Mouse (Mus musculus): Measurements from ENCODE around the gene Ppp1r16b. TPM values are rescaled to one million over a fixed set of nuclear protein-coding genes. Genes with fewer than 3 reads are reported as not detected.

Ppp1r16b gene
- polyA plus RNA-seq, 2 experiments: 1.4 to 4.1 TPM

DNA sequence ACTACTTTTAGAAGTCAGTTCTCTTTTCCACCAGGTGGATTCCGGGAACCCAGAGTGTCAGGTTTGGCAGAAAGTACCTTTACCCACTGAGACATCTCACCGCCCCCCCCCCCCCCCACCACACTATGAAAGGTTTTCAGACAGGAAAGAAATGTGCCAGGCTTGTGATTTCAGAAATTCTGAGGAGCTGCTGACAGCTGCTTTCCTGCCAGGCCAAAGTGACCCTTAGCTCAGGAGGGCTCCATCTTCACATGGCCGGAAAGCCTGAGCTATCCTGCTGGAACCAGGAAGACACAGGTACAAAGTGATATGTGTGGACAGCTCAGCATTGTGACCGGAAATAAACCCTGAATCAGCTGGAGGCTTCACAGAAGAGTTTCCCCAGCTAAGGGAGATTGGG lies 56.9 kb downstream of the Ppp1r16b start:
- Histone ChIP-seq H3K36me3 (ENCODE audit: control insufficient read depth, insufficient read depth, low read length) (no peaks in the 10 kb centered on the region), H3K4me1 (ENCODE audit: control insufficient read depth, insufficient read depth, low read length) (no peaks in the 10 kb centered on the region), H3K9me3 (ENCODE audit: control insufficient read depth, low read length) (no peaks in the 10 kb centered on the region), H3K9ac (ENCODE audit: low read depth, low read length, severe bottlenecking) (no peak overlapping the region), H3K27ac (replicated peaks; ENCODE audit: low read depth, low read length) (no peak overlapping the region), H3K4me3 (replicated peaks; ENCODE audit: low read length) (no peak overlapping the region), H3K27me3 (ENCODE audit: control insufficient read depth, insufficient read depth, low read length) (no peaks in the 10 kb centered on the region), H3K4me2 (replicated peaks; ENCODE audit: low read depth, low read length, severe bottlenecking) (no peak overlapping the region)
- no peak for TF ChIP-seq POLR2A (IDR thresholded peaks at IDR 0.05; ENCODE audit: borderline replicate concordance, extremely low read depth, insufficient read depth, insufficient read length)
- 74% methylated on average over 4 of the region's 4 CpGs for WGBS
- no peak for ATAC-seq (ENCODE audit: low FRiP score, low read depth)
- DNase-seq (ENCODE audit: low spot score): no peak

DNA sequence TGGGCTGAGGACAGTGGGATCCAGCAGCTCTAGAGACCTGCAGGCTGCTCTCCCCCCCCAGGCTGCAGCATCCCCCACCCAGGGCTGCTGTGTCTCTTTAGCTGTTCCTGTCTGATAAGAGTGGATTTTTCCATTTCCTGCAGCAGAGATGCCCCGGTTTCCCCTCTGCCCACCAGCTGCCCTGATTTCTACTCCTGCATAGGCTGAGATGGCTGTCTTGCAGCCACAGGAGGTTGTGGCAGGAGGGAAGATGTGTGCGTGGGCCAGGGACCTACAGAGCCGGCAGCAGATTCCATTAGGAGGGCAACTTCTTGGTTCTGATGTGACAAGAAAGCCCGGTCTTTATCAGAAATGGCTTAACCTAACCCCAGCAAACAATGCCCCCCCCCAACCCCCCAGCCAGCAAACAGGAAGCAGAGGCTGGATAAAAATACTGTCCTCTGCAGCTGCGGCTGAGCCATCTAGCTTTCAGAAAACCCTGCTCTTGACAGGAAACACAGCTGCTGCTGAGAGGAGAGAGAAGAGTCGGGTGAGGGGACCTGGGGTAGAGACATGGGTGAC lies 57.9 kb downstream of the Ppp1r16b start:
- no peaks in the 10 kb centered on the region for H3K9me3 ChIP-seq (ENCODE audit: control insufficient read depth, low read length)
- no peak overlapping the region for H3K4me3 ChIP-seq (replicated peaks; ENCODE audit: low read length)
- no peaks in the 10 kb centered on the region for H3K4me1 ChIP-seq (ENCODE audit: control insufficient read depth, insufficient read depth, low read length)
- DNase-seq (ENCODE audit: low spot score) (no peak), ATAC-seq (ENCODE audit: low FRiP score, low read depth) (no peak)
- no peak overlapping the region for H3K27ac ChIP-seq (replicated peaks; ENCODE audit: low read depth, low read length)
- H3K9ac ChIP-seq (ENCODE audit: low read depth, low read length, severe bottlenecking): no peak overlapping the region
- 38% methylated on average over 6 of the region's 6 CpGs for WGBS
- H3K36me3 ChIP-seq (ENCODE audit: control insufficient read depth, insufficient read depth, low read length): no peaks in the 10 kb centered on the region
- H3K27me3 ChIP-seq (ENCODE audit: control insufficient read depth, insufficient read depth, low read length): no peaks in the 10 kb centered on the region
- TF ChIP-seq POLR2A (IDR thresholded peaks at IDR 0.05; ENCODE audit: borderline replicate concordance, extremely low read depth, insufficient read depth, insufficient read length): no peak
- no peak overlapping the region for H3K4me2 ChIP-seq (replicated peaks; ENCODE audit: low read depth, low read length, severe bottlenecking)

DNA sequence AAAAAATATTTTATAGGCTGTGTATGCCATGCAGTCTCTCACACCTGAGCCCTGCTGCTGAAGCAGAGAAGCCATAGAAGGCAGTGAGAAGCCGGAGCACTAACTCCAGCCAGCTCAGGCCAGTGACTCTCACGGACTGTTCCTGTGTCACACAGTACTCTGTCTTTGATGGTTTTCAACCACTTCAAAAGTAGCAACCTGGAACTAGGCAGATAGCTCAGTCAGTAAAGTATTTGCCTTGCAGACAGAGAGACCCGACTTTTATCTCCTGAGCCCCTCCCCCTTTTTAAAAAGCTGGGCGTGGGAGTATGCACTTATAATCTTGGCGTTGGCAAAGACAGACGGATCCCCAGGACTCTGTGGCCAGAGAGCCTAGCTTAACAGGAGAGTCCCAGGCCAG lies 58.6 kb downstream of the Ppp1r16b start:
- Histone ChIP-seq H3K9me3 (ENCODE audit: control insufficient read depth, low read length) (no peaks in the 10 kb centered on the region), H3K36me3 (ENCODE audit: control insufficient read depth, insufficient read depth, low read length) (no peaks in the 10 kb centered on the region), H3K27me3 (ENCODE audit: control insufficient read depth, insufficient read depth, low read length) (no peaks in the 10 kb centered on the region), H3K4me2 (replicated peaks; ENCODE audit: low read depth, low read length, severe bottlenecking) (no peak overlapping the region), H3K9ac (ENCODE audit: low read depth, low read length, severe bottlenecking) (no peak overlapping the region), H3K27ac (replicated peaks; ENCODE audit: low read depth, low read length) (no peak overlapping the region), H3K4me1 (ENCODE audit: control insufficient read depth, insufficient read depth, low read length) (no peaks in the 10 kb centered on the region), H3K4me3 (replicated peaks; ENCODE audit: low read length) (no peak overlapping the region)
- 35% methylated on average over 6 of the region's 6 CpGs for WGBS
- no peak for TF ChIP-seq POLR2A (IDR thresholded peaks at IDR 0.05; ENCODE audit: borderline replicate concordance, extremely low read depth, insufficient read depth, insufficient read length)
- DNase-seq (ENCODE audit: low spot score): no peak
- no peak for ATAC-seq (ENCODE audit: low FRiP score, low read depth)

DNA sequence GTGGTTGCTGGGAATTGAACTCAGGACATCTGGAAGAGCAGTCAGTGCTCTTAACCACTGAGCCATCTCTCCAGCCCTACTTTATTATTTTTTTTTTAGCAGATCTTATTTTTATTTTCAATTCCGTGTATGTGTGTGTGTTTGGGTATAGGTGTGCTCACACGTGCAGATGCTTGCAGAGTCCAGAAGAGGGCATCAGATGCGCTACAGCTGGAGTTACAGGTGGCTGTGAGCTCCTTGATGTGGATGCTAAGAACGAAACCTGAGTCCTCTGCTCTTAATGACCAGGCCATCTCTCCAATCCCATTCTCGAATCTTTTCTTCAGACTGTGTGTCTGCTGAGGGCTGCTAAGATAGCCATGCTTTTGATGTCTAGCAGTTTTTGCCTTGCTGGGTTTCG lies 61.1 kb downstream of the Ppp1r16b start:
- Histone ChIP-seq H3K9ac (ENCODE audit: low read depth, low read length, severe bottlenecking) (no peak overlapping the region), H3K4me3 (replicated peaks; ENCODE audit: low read length) (no peak overlapping the region), H3K4me2 (replicated peaks; ENCODE audit: low read depth, low read length, severe bottlenecking) (no peak overlapping the region), H3K27me3 (ENCODE audit: control insufficient read depth, insufficient read depth, low read length) (no peaks in the 10 kb centered on the region), H3K9me3 (ENCODE audit: control insufficient read depth, low read length) (no peaks in the 10 kb centered on the region), H3K4me1 (ENCODE audit: control insufficient read depth, insufficient read depth, low read length) (no peaks in the 10 kb centered on the region), H3K36me3 (ENCODE audit: control insufficient read depth, insufficient read depth, low read length) (no peaks in the 10 kb centered on the region), H3K27ac (replicated peaks; ENCODE audit: low read depth, low read length) (no peak overlapping the region)
- DNase-seq (ENCODE audit: low spot score): no peak
- TF ChIP-seq POLR2A (IDR thresholded peaks at IDR 0.05; ENCODE audit: borderline replicate concordance, extremely low read depth, insufficient read depth, insufficient read length): no peak
- WGBS: 63% methylated on average over 6 of the region's 6 CpGs
- ATAC-seq (ENCODE audit: low FRiP score, low read depth): no peak

DNA sequence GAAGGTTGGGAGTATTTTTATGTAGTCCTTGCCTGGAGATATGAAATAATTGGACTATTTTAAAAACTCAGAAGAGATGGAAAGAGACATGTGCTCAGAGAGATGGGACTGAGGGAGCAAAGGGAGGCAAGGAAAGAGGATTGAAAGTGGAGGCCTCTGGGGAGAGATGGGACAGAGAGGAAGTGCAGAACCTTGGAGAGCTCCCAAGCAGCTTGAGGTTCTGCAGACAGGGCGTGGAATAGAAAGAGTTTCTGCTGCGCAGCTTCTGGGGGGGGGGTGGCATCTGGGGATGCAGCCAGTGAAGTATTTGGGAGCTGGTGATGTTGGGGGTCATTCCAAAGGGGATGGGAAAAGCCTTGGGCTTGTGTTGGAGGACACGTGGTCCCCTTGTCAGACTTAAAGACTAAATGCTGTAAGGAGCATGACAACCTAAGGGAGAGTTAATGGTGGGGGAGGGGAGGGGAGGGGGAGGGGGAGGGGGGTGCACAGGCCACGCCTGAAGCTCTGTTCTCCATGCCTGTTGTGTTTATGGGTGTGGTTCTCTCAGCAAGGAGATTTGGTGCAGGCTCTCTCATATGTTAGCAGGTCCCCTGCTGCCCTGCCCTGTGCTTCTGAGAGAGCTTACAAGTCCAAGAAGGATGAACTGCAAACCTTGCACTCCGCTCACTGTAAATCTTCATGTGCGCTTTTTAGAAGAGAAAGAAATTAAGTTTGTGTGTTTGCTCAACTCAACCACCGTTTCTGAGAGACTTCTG lies 63.0 kb downstream of the Ppp1r16b start:
- TF ChIP-seq POLR2A (IDR thresholded peaks at IDR 0.05; ENCODE audit: borderline replicate concordance, extremely low read depth, insufficient read depth, insufficient read length): no peak

More for the DNA sequence above, 63.0 kb downstream of the Ppp1r16b start:
- no peak overlapping the region for H3K4me2 ChIP-seq (replicated peaks; ENCODE audit: low read depth, low read length, severe bottlenecking)
- H3K9ac ChIP-seq (ENCODE audit: low read depth, low read length, severe bottlenecking): no peak overlapping the region
- no peaks in the 10 kb centered on the region for H3K4me1 ChIP-seq (ENCODE audit: control insufficient read depth, insufficient read depth, low read length)
- no peak overlapping the region for H3K4me3 ChIP-seq (replicated peaks; ENCODE audit: low read length)
- no peak overlapping the region for H3K27ac ChIP-seq (replicated peaks; ENCODE audit: low read depth, low read length)
- ATAC-seq (ENCODE audit: low FRiP score, low read depth): no peak
- H3K9me3 ChIP-seq (ENCODE audit: control insufficient read depth, low read length): no peaks in the 10 kb centered on the region
- H3K36me3 ChIP-seq (ENCODE audit: control insufficient read depth, insufficient read depth, low read length): no peaks in the 10 kb centered on the region
- no peaks in the 10 kb centered on the region for H3K27me3 ChIP-seq (ENCODE audit: control insufficient read depth, insufficient read depth, low read length)
- WGBS: 36% methylated on average over 7 of the region's 7 CpGs
- peak; percentile 54 for DNase-seq (ENCODE audit: low spot score)

Data from limb, embryonic 14.5 days (tissue).